Mouse (Mus musculus): ENCODE measurements around the gene Ccdc154.

GRCm38 (mm10) chr17:25135622-25136021 lies 26.6 kb upstream of the Ccdc154 start:
- TF ChIP-seq CTCF (IDR thresholded peaks at IDR 0.05; ENCODE audit: borderline replicate concordance, insufficient read depth, low read length) (no peak), POLR2A (IDR thresholded peaks at IDR 0.05; ENCODE audit: low read depth, low read length) (no peak)
